Mouse (Mus musculus): Measurements from ENCODE around the gene Myh2.

DNA sequence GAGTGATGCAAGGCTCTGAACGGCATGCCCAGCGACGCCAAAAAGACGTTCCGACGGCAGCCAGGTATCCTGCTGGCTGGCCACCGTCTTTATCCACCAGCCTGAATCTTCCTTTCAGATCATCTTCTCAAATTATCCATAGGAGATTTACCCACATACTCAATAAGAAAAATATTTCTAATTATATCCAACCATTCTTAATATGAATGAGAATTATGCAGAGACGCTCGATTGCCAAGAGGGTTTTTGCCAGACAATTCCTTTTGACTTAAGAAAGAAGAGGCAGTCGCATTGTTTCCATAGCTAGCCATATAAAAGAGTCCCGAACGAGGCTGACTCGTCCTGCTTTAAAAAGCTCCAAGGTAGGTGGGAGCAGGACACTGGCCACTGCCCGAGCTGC is at the start of gene Myh2:
- no peak for TF ChIP-seq CTCF (IDR thresholded peaks at IDR 0.05; ENCODE audit: borderline replicate concordance, control insufficient read depth, extremely low read depth, insufficient read depth, low read length, poor library complexity)
- TF ChIP-seq POLR2A (IDR thresholded peaks at IDR 0.05; ENCODE audit: control insufficient read depth, extremely low read depth, insufficient read depth, low read length, poor library complexity), result no peak
